Mouse (Mus musculus): ENCODE measurements around the gene Mri1. TPM values are rescaled to one million over a fixed set of nuclear protein-coding genes. Genes with fewer than 3 reads are reported as not detected.

Mri1 gene
- polyA plus RNA-seq, 1 experiment from 2014 or later = 72.8 TPM

- Histone ChIP-seq H3K27me3 (ENCODE audit: insufficient read depth, low read length) (no peaks in the 10 kb centered on the region), H3K9me3 (ENCODE audit: low read depth, low read length) (no peaks in the 10 kb centered on the region), H3K36me3 (ENCODE audit: insufficient read depth) (no peaks in the 10 kb centered on the region), H3K4me2 (peak overlapping the region; percentile 52), H3K4me3 (ENCODE audit: low read depth, low read length) (peak overlapping the region; percentile 15), H3K9ac (peak overlapping the region; percentile 39), H3K27ac (ENCODE audit: low read depth) (peak overlapping the region; percentile 78), H3K4me1 (ENCODE audit: insufficient read depth) (peaks cover 6% of the 10 kb centered on the region; the same call in 1 of the 2 replicates)
- DNase-seq (peak; percentile 59), ATAC-seq (ENCODE audit: insufficient read depth) (peak; percentile 72)
- TF ChIP-seq CTCF (IDR thresholded peaks at IDR 0.05; ENCODE audit: low read depth) = no peak
- 7% methylated on average over 9 of the region's 9 CpGs for WGBS
Measured at GRCm38 (mm10) chr8:84284608-84285063, 27.5 kb upstream of the Mri1 start.

GRCm38 (mm10) chr8:84280777-84281176 lies 23.7 kb upstream of the Mri1 start:
- H3K27ac ChIP-seq (ENCODE audit: low read depth) = no peak overlapping the region
- ATAC-seq (ENCODE audit: insufficient read depth) (no peak), DNase-seq (no peak)
- TF ChIP-seq CTCF (IDR thresholded peaks at IDR 0.05; ENCODE audit: low read depth) = no peak
- no peaks in the 10 kb centered on the region for H3K27me3 ChIP-seq (ENCODE audit: insufficient read depth, low read length)
- H3K36me3 ChIP-seq (ENCODE audit: insufficient read depth) = no peaks in the 10 kb centered on the region
- no peak overlapping the region for H3K4me3 ChIP-seq (ENCODE audit: low read depth, low read length)
- H3K9me3 ChIP-seq (ENCODE audit: low read depth, low read length) = no peaks in the 10 kb centered on the region
- 61% methylated on average over 10 of the region's 10 CpGs for WGBS
- H3K4me2 ChIP-seq = no peak overlapping the region
- H3K9ac ChIP-seq = no peak overlapping the region
- peaks cover 6% of the 10 kb centered on the region; the same call in 1 of the 2 replicates for H3K4me1 ChIP-seq (ENCODE audit: insufficient read depth)

- H3K9ac ChIP-seq = no peak overlapping the region
- H3K9me3 ChIP-seq (ENCODE audit: low read depth, low read length) = no peaks in the 10 kb centered on the region
- 61% methylated on average over 1 of the region's 1 CpGs for WGBS
- H3K36me3 ChIP-seq (ENCODE audit: insufficient read depth) = no peaks in the 10 kb centered on the region
- DNase-seq (no peak), ATAC-seq (ENCODE audit: insufficient read depth) (no peak)
- no peak overlapping the region for H3K4me3 ChIP-seq (ENCODE audit: low read depth, low read length)
- H3K4me2 ChIP-seq = no peak overlapping the region
- no peak for TF ChIP-seq CTCF (IDR thresholded peaks at IDR 0.05; ENCODE audit: low read depth)
- no peaks in the 10 kb centered on the region for H3K4me1 ChIP-seq (ENCODE audit: insufficient read depth)
- no peaks in the 10 kb centered on the region for H3K27me3 ChIP-seq (ENCODE audit: insufficient read depth, low read length)
- H3K27ac ChIP-seq (ENCODE audit: low read depth) = no peak overlapping the region
Measured at GRCm38 (mm10) chr8:84276447-84276846, 19.3 kb upstream of the Mri1 start.

GRCm38 (mm10) chr8:84273968-84274367 lies 16.8 kb upstream of the Mri1 start:
- Histone ChIP-seq H3K27me3 (ENCODE audit: insufficient read depth, low read length) (no peaks in the 10 kb centered on the region), H3K4me2 (no peak overlapping the region), H3K9me3 (ENCODE audit: low read depth, low read length) (no peaks in the 10 kb centered on the region), H3K9ac (no peak overlapping the region), H3K27ac (ENCODE audit: low read depth) (no peak overlapping the region), H3K4me1 (ENCODE audit: insufficient read depth) (peaks cover 4% of the 10 kb centered on the region; the same call in 1 of the 2 replicates), H3K36me3 (ENCODE audit: insufficient read depth) (no peaks in the 10 kb centered on the region), H3K4me3 (ENCODE audit: low read depth, low read length) (no peak overlapping the region)
- no peak for TF ChIP-seq CTCF (IDR thresholded peaks at IDR 0.05; ENCODE audit: low read depth)
- DNase-seq (no peak), ATAC-seq (ENCODE audit: insufficient read depth) (no peak)
- 82% methylated on average over 3 of the region's 3 CpGs for WGBS

- Histone ChIP-seq H3K4me2 (no peak overlapping the region), H3K27me3 (ENCODE audit: insufficient read depth, low read length) (no peaks in the 10 kb centered on the region), H3K4me1 (ENCODE audit: insufficient read depth) (peaks cover 4% of the 10 kb centered on the region; the same call in 1 of the 2 replicates), H3K27ac (ENCODE audit: low read depth) (no peak overlapping the region), H3K9ac (no peak overlapping the region), H3K36me3 (ENCODE audit: insufficient read depth) (no peaks in the 10 kb centered on the region), H3K4me3 (ENCODE audit: low read depth, low read length) (no peak overlapping the region), H3K9me3 (ENCODE audit: low read depth, low read length) (no peaks in the 10 kb centered on the region)
- 76% methylated on average over 4 of the region's 4 CpGs for WGBS
- DNase-seq (no peak), ATAC-seq (ENCODE audit: insufficient read depth) (no peak)
- TF ChIP-seq CTCF (IDR thresholded peaks at IDR 0.05; ENCODE audit: low read depth) = no peak
Measured at GRCm38 (mm10) chr8:84272302-84272701, 15.2 kb upstream of the Mri1 start.

- H3K27me3 ChIP-seq (ENCODE audit: insufficient read depth, low read length) = no peaks in the 10 kb centered on the region
- peak; percentile 100 for DNase-seq
- H3K4me2 ChIP-seq = peak within 1 kb of the TSS; percentile 81
- peaks cover 4% of the 10 kb centered on the region; the same call in 1 of the 2 replicates for H3K4me1 ChIP-seq (ENCODE audit: insufficient read depth)
- H3K9me3 ChIP-seq (ENCODE audit: low read depth, low read length) = no peaks in the 10 kb centered on the region
- H3K27ac ChIP-seq (ENCODE audit: low read depth) = 0 out of 2 replicates have a peak within 1 kb of the TSS, but pooled peaks have one; percentile 6
- peak within 1 kb of the TSS; percentile 76 for H3K9ac ChIP-seq
- peak; percentile 100 for ATAC-seq (ENCODE audit: insufficient read depth)
- under 1% methylated on average over 44 of the region's 44 CpGs for WGBS
- no peak for TF ChIP-seq CTCF (IDR thresholded peaks at IDR 0.05; ENCODE audit: low read depth)
- H3K36me3 ChIP-seq (ENCODE audit: insufficient read depth) = peaks cover 18% of the 10 kb centered on the region; the same call in 1 of the 2 replicates
- peak within 1 kb of the TSS; percentile 83 for H3K4me3 ChIP-seq (ENCODE audit: low read depth, low read length)
Measured at GRCm38 (mm10) chr8:84269950-84270773, 13.0 kb upstream of the Mri1 start, which contains the start of gene Ccdc130. TSS of gene Ccdc130 (minus strand) at chr8:84270380.

- WGBS = 88% methylated on average over 4 of the region's 4 CpGs
- H3K9ac ChIP-seq = no peak overlapping the region
- H3K27me3 ChIP-seq (ENCODE audit: insufficient read depth, low read length) = no peaks in the 10 kb centered on the region
- H3K4me1 ChIP-seq (ENCODE audit: insufficient read depth) = peaks cover 4% of the 10 kb centered on the region; the same call in 1 of the 2 replicates
- H3K4me3 ChIP-seq (ENCODE audit: low read depth, low read length) = no peak overlapping the region
- H3K4me2 ChIP-seq = no peak overlapping the region
- peaks cover 71% of the 10 kb centered on the region for H3K36me3 ChIP-seq (ENCODE audit: insufficient read depth)
- H3K9me3 ChIP-seq (ENCODE audit: low read depth, low read length) = no peaks in the 10 kb centered on the region
- DNase-seq (no peak), ATAC-seq (ENCODE audit: insufficient read depth) (no peak)
- TF ChIP-seq CTCF (IDR thresholded peaks at IDR 0.05; ENCODE audit: low read depth) = no peak
- H3K27ac ChIP-seq (ENCODE audit: low read depth) = no peak overlapping the region
Measured at GRCm38 (mm10) chr8:84261098-84261497, 4.0 kb upstream of the Mri1 start.

All from lung, embryonic 14.5 days (tissue).